Mouse (Mus musculus) frontal cortex, postnatal 36 days (tissue): ENCODE data around the gene Wdr70.

ENCODE experiments used
- DNase-seq, 2 experiments: peaks; one replicate each; pipeline ENCODE4 v3.0.0; 2022; ENCODE audit warnings: low spot score in 2 of 2

Wdr70 gene

GRCm38 (mm10) chr15:7934105-7934504 is 164.9 kb downstream of the Wdr70 start:
- no peak for DNase-seq

DNA sequence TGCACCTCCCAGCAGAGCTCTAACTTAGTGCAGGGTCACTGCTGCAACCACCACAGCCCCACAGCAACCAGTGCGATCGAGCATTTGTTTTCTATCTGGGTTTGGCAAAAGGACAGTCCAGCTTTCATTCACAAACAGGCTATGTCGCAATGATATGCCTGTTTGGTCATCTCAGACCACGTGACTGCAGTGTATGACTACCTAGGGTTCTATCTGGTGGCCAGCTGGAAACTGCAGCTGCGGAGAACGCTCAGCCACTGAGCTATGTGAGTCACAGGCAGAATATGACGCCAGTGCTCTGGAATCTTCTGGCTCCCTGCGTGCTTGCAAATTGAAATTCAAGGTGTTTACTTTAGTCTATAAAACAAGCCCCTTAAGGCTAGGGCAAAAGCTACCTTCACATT is 167.4 kb downstream of the Wdr70 start:
- DNase-seq: peak; percentile 24 to 60

- no peak for DNase-seq
Measured at GRCm38 (mm10) chr15:7925382-7925781, 173.6 kb downstream of the Wdr70 start.

DNA sequence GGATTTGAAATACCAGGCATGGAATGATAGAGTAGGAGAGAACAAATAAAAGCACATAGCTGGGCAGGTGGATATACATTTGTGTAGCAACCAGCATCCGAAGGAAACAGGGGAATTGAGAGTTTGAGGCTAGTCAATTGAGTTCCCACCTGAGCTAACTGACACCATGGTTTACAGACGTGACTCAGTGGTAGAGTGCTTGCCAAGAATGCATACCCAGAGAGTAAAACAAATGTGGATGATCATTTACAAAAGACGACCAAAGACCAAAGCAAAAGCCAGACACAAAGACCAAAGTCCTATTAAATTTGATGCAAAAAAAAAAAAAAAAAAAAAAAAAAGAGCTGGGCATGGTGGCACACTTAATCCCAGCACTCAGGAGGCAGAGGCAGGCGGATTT is 175.7 kb downstream of the Wdr70 start:
- DNase-seq: no peak

GRCm38 (mm10) chr15:7922291-7923037 is 176.5 kb downstream of the Wdr70 start:
- DNase-seq: no peak

DNA sequence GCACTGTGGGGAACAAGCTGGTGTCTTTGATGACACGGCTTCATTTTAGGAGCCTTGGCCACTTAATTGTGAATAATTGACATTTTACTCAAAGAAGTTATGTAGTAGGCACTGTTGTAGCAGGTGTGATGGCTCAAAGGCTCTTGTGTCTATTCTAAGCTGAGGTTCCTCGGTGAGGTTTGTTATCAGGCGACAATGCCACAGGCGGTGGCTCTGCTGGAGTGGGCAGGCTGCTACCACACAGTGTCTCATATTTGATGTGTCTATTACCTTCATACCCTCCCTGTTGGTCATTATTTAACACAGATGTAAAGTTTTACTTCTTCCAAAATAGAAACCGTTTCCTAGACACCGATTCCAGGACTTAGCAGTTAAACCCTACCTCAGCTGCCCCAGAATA is 177.9 kb downstream of the Wdr70 start:
- no peak for DNase-seq

DNA sequence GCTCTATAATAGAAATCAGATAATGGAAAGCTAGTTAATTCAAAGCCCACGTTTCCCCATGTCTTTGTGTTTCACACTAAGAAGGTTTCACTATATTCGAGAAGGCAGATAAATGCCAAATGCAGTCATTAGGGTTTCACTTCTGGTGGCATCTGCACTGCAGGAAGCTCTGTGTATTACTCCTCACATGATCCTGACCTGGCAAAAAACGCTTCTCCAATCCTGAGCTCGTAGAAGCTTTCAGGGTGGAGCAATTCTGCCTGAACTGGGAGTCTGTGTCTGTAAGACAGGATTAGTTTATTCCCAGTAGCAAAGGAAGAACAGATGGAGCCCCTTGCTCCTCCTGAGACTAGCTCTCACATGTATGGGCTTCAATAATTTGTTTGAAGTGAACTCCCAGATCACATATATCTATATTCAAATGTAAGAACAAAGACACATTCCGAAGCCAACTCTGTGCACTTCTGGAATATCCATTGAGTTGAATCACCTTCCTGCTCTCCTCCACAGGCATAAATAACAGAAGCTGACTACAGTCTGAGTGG is 192.4 kb downstream of the Wdr70 start:
- no peak for DNase-seq

DNA sequence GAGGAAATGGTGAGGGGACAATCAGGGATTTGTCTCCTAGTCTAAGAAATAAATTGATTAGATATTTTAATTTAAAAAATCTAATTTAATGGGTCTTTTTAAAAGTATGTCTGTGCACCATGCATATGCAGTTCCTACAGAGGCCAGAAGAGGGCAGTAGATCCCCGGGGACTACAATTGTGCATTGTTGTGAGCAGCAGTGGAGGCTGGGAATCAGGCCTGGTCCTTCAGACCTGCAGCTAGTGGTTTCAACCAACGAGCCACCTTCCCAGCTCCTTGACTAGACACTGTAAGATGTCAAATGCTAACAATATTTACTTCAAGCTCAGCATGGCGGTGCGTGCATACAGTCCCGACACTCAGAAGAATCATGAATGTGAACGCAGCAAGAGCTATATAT is 199.7 kb downstream of the Wdr70 start:
- no peak for DNase-seq

DNA sequence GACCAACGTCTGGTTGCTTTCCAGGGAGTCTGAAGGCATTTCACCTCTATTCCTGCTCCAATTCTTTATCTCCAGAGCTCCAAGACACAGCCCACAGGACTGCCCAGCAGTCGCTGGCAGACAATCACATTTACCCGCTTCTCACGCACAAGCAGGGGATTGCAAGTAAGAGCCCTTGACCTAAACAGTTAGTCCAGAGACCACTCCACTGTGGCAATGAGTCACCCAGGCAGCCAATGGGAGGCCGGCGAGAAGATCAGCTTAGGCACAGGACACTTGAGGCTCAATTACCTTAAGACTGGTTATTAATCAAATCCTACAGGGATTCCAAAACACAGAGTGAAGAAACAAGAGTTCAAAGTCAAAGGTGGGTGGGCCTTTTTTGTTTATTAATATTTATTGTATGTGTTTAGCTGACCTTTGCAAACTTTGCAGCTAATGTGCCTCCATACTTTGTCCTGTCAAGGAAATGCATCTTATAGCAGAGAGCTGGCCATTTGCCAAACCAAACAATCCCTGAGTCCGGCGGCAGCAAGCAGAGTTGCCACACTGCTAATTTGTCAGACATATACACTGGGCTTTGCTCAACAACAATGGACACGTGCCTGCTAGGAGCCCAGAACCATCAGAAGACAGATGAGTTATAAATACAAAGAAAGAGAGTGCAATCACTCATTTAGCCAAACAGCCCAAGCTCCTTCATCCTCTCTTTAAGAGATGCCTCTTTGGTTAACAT is 207.3 kb downstream of the Wdr70 start:
- DNase-seq: no peak

DNA sequence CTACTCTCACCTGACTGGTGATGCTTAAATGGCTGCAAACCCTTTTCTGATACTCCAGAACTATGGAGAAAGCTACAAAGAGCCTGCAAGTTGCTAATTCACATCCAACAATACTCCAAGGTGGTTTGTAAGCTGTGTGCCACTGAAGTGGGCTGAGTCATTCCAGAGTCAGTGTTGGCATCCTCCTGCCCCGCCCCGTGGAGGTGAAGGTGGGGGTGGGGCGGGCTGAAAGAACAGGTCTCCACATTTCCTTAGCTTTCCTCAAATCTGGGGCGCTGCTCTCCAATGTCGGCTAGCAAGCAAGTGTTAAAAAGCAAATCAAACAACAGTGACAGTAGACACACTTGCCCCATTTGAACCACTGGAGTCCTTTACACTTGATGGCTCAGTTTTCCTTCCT is 208.7 kb downstream of the Wdr70 start:
- DNase-seq: no peak

DNA sequence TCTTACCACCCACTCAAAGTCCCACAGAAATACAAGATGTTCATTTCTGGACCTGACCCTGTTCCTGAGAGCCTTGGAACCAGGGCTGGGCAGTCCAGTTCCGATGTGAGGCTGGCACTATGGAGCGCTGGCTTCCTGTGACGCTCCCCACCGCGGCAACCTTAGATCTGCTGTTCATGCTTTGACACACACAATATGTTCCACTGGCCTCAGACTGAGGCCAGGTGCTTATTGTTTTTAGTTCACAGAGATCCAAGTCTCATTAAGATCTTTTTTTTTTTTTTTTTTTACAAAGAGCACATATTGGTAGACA is 209.7 kb downstream of the Wdr70 start:
- no peak for DNase-seq

GRCm38 (mm10) chr15:7888617-7889361 is 210.2 kb downstream of the Wdr70 start:
- DNase-seq: no peak

DNA sequence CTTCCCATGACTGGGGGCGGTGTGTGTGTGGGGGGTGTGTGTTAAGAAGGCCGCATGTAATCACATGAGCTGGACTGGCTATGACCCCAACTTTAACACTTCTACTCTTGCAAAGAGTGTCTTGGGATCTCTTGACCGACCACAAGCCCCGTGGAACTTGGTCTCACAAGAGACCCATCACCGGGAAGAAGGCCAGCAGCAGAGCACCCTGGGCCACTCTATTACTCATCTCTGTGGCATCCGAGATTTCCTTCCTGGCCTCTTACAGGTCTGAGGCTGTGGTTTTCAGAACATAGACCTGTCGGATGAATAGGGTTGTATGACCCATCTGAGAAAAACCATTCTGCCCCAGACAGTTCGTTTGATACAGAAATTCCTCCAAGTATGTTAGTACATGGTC is 212.4 kb downstream of the Wdr70 start:
- no peak for DNase-seq

DNA sequence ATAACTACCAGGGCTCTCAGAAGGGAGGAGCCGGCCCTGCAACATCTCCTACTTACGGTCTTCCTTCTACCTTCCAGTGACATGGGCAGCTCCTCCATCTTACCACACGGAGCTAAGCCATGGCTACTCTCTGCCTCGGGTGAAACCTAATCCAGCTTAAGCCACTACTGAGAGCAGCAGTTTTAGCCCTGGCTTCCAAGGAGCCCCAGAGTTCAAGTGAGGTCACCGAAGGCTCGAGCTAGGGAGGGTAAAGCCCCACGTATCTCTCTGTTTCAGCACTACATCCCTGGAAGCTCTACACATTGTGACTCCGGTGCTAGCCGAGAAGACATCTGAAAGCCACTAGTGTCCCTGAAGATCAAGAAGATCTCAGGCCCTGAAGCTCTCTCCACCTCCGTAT is 213.9 kb downstream of the Wdr70 start:
- DNase-seq: no peak

GRCm38 (mm10) chr15:7884181-7884580 is 214.8 kb downstream of the Wdr70 start:
- no peak for DNase-seq

DNA sequence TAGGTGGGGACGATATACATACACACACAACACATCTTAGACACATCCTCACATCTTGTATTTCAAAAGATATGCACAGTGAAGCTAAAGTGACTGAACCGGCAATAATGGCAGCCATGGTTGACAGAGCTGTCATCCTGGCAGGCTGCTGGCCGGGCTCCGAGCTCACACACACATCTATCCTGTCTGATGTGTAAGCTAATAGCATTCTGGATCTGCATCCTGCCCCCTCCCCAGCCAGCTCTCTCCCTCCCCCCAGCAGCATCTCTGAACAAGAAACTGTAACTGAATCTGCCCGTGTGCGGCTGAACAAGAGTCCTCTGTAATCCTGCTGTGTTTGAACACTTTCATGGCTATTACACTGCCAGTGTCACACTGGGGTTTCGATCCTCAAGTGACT is 219.1 kb downstream of the Wdr70 start:
- DNase-seq: no peak

- DNase-seq: no peak
Measured at GRCm38 (mm10) chr15:7878861-7879260, 220.1 kb downstream of the Wdr70 start.

DNA sequence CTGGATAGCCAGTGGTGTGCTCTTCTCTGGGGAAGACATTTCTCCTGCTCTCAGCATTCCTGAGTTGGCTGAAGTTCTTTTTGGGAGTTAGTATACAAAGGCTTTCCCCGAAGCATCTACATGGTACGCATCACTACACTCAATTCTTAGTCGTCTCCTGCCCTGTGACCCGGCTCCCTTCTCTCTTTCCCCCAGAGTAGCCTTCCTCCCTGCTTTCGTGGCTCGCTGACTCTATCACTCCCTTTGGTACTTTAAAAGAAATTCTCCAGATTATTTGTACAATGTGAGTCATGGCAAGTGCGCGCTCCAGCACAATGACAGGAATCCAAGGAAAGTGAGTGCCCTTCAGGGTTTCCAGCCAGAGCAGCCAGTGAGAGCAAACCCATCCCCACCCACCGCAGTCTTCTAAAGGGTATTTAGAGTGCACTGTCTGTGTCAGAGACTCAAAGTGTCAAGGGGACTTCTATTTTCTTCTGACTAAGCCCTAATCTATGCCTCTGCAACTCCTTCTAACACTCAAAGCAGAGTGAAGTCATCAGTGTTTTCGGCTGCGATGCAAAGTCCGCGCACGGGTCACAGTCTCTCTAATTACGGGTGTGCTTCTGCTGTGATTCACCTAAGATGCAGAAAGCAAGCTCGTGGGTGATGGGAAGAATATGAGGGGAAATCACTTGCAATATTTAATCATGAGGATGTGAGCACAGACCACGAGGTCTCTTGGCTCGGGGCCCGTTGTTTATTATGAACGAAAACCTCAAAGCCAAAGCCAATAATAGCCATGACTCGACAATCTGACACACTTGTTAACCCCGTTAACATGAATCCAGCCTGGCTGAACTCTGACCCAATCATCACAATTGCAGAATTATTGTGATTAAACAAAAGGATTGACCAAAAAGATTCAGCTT is 221.2 kb downstream of the Wdr70 start:
- no peak for DNase-seq

- no peak for DNase-seq
Measured at GRCm38 (mm10) chr15:7875879-7876278, 223.1 kb downstream of the Wdr70 start.

DNA sequence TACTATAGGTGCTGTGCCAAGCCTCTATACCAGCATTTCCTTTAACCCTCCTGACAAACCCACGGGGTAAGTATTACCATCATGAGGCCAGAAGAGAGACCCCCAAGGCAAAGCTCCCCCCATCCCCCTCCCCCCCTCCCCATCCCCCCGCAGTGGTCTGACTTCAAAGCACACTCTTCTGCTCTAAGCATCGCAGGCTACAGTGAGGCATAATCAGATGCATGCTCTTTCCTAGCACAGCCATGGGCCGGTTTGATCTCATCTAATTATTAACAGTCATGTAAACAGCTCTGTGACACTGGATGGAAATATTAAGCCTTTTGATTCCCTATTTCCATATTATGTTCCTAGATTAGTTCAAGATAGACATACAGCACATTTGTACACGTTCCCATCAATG is 226.5 kb downstream of the Wdr70 start:
- no peak for DNase-seq

GRCm38 (mm10) chr15:7865305-7865704 is 233.7 kb downstream of the Wdr70 start:
- no peak for DNase-seq

DNA sequence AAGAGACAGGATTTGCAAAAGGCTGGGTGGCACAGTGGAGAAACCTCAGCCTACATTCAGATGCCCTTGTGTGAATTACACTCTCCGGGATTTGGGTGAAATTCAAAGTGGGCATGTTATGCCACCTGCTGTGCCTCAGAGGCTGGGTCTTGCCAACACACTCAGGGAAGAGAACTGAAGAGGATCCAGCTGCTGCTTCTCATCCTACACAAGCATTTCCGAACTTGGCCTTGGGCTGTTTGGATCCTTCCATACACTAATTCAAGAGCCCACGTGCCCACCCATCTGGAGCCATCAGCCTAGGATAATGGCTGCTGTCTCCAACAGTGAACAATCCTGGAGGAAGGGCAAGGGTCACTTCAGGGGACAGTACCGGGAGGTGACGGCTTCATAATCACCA is 235.7 kb downstream of the Wdr70 start:
- peak in 1 of 2 experiments; percentile 21 for DNase-seq
